Mouse (Mus musculus): ENCODE measurements around the gene Cd247. TPM values are rescaled to one million over a fixed set of nuclear protein-coding genes. Genes with fewer than 3 reads are reported as not detected.

The Cd247 gene
- total RNA-seq, 1 experiment from 2014 or later: 29.8 TPM

GRCm38 (mm10) chr1:165844956-165845355, 56.5 kb downstream of the Cd247 start:
- peak; percentile 10; the same call in 1 of the 2 replicates for ATAC-seq (ENCODE audit: extremely low read depth, insufficient number of reproducible peaks, low FRiP score, poor library complexity, severe bottlenecking)

- ATAC-seq (ENCODE audit: extremely low read depth, insufficient number of reproducible peaks, low FRiP score, poor library complexity, severe bottlenecking): peak; percentile 11; the same call in 1 of the 2 replicates
These were observed 56.9 kb downstream of the Cd247 start for GRCm38 (mm10) chr1:165845366-165845765.

- no peak for ATAC-seq (ENCODE audit: extremely low read depth, insufficient number of reproducible peaks, low FRiP score, poor library complexity, severe bottlenecking)
These were observed 59.9 kb downstream of the Cd247 start for GRCm38 (mm10) chr1:165848417-165848816.

GRCm38 (mm10) chr1:165848881-165849280, 60.4 kb downstream of the Cd247 start:
- ATAC-seq (ENCODE audit: extremely low read depth, insufficient number of reproducible peaks, low FRiP score, poor library complexity, severe bottlenecking): peak; percentile 23

- ATAC-seq (ENCODE audit: extremely low read depth, insufficient number of reproducible peaks, low FRiP score, poor library complexity, severe bottlenecking): no peak
These were observed 61.3 kb downstream of the Cd247 start for GRCm38 (mm10) chr1:165849458-165850445.

- no peak for ATAC-seq (ENCODE audit: extremely low read depth, insufficient number of reproducible peaks, low FRiP score, poor library complexity, severe bottlenecking)
These were observed 63.6 kb downstream of the Cd247 start for GRCm38 (mm10) chr1:165852131-165852530.

- no peak for ATAC-seq (ENCODE audit: extremely low read depth, insufficient number of reproducible peaks, low FRiP score, poor library complexity, severe bottlenecking)
These were observed 64.7 kb downstream of the Cd247 start for GRCm38 (mm10) chr1:165853131-165853721.

- ATAC-seq (ENCODE audit: extremely low read depth, insufficient number of reproducible peaks, low FRiP score, poor library complexity, severe bottlenecking): peak; percentile 52
These were observed 65.4 kb downstream of the Cd247 start for GRCm38 (mm10) chr1:165853729-165854420.

- no peak for ATAC-seq (ENCODE audit: extremely low read depth, insufficient number of reproducible peaks, low FRiP score, poor library complexity, severe bottlenecking)
These were observed 67.5 kb downstream of the Cd247 start for GRCm38 (mm10) chr1:165855759-165856545.

GRCm38 (mm10) chr1:165857279-165857678, 68.8 kb downstream of the Cd247 start:
- no peak for ATAC-seq (ENCODE audit: extremely low read depth, insufficient number of reproducible peaks, low FRiP score, poor library complexity, severe bottlenecking)

GRCm38 (mm10) chr1:165858356-165858755, 69.9 kb downstream of the Cd247 start:
- peak; percentile 32; the same call in 1 of the 2 replicates for ATAC-seq (ENCODE audit: extremely low read depth, insufficient number of reproducible peaks, low FRiP score, poor library complexity, severe bottlenecking)

GRCm38 (mm10) chr1:165860373-165861234, 72.1 kb downstream of the Cd247 start:
- ATAC-seq (ENCODE audit: extremely low read depth, insufficient number of reproducible peaks, low FRiP score, poor library complexity, severe bottlenecking): no peak

- ATAC-seq (ENCODE audit: extremely low read depth, insufficient number of reproducible peaks, low FRiP score, poor library complexity, severe bottlenecking): no peak
These were observed 72.7 kb downstream of the Cd247 start for GRCm38 (mm10) chr1:165861235-165861609.

- ATAC-seq (ENCODE audit: extremely low read depth, insufficient number of reproducible peaks, low FRiP score, poor library complexity, severe bottlenecking): no peak
These were observed 73.6 kb downstream of the Cd247 start for GRCm38 (mm10) chr1:165862059-165862458.

- no peak for ATAC-seq (ENCODE audit: extremely low read depth, insufficient number of reproducible peaks, low FRiP score, poor library complexity, severe bottlenecking)
These were observed 76.6 kb downstream of the Cd247 start for GRCm38 (mm10) chr1:165864864-165865795.

- ATAC-seq (ENCODE audit: extremely low read depth, insufficient number of reproducible peaks, low FRiP score, poor library complexity, severe bottlenecking): no peak
These were observed 78.3 kb downstream of the Cd247 start for GRCm38 (mm10) chr1:165866630-165867280.
